Mouse (Mus musculus) kidney, postnatal 0 days (tissue): ENCODE results near the gene Dclk1. TPM values are rescaled to one million over a fixed set of nuclear protein-coding genes. Genes with fewer than 3 reads are reported as not detected.
A peak's percentile ranks its signal among the peaks of the same experiment; 100 is the strongest.

Source experiments
- ATAC-seq: fragments of 200-750 bp; cut with Nextera tagmentation; replicated peaks from 2 replicates; pipeline ENCODE4 v1.8.0; 2017; ENCODE audit warnings: low read depth, moderate number of reproducible peaks, moderate TSS enrichment, moderate library complexity; ENCODE audit not compliant: low FRiP score
- DNase-seq: peaks from one replicate; pipeline ENCODE4 v3.0.0-alpha.2; 2016; ENCODE audit warnings: low spot score
- H3K27ac ChIP-seq: fragments of 300-500 bp; sonication (generic); 2 replicates; pipeline ENCODE4 v1.5.1; 2014; ENCODE audit warnings: mild to moderate bottlenecking
- H3K27me3 ChIP-seq: fragments of 300-500 bp; sonication (generic); 2 replicates; pipeline ENCODE4 v1.6.1; 2014; ENCODE audit warnings: low read length, mixed read lengths; ENCODE audit not compliant: insufficient read depth
- H3K36me3 ChIP-seq: fragments of 300-500 bp; sonication (generic); 2 replicates; pipeline ENCODE4 v1.6.1; 2014; ENCODE audit warnings: low read length, mixed read lengths; ENCODE audit not compliant: insufficient read depth
- H3K4me1 ChIP-seq: fragments of 300-500 bp; sonication (generic); replicated peaks from 2 replicates; pipeline ENCODE4 v1.6.1; 2014; ENCODE audit warnings: antibody characterized with exemption, low read length, mixed read lengths; ENCODE audit not compliant: insufficient read depth
- H3K4me2 ChIP-seq: fragments of 300-500 bp; sonication (generic); 2 replicates; pipeline ENCODE4 v1.6.1; 2014; ENCODE audit warnings: mild to moderate bottlenecking, low read length, moderate library complexity, mixed read lengths
- H3K4me3 ChIP-seq: fragments of 300-500 bp; sonication (generic); replicated peaks from 2 replicates; pipeline ENCODE4 v1.5.1; 2014; ENCODE audit warnings: low read depth, low read length
- H3K9ac ChIP-seq: fragments of 300-500 bp; sonication (generic); 2 replicates; pipeline ENCODE4 v1.6.1; 2014; ENCODE audit warnings: low read depth, low read length
- H3K9me3 ChIP-seq: fragments of 300-500 bp; sonication (generic); replicated peaks from 2 replicates; pipeline ENCODE4 v1.6.1; 2016; ENCODE audit warnings: low read length, inconsistent platforms, mixed read lengths
- CTCF ChIP-seq: IDR thresholded peaks from 2 replicates; pipeline ENCODE4 v1.5.1; 2016; ENCODE audit warnings: antibody characterized with exemption, low read depth, mild to moderate bottlenecking, moderate library complexity
- WGBS: fragments of 180-500 bp; shearing (Covaris S2); extraction: QIAGEN DNeasy Blood & Tissue Kit; methylation state at CpG from one replicate; pipeline ENCODE4 v1.1.7; 2014; 5-methylcytosine and 5-hydroxymethylcytosine counted together
- polyA plus RNA-seq: library from polyadenylated mRNA; unstranded; fragments of >200 nt; fragmentation: Nextera tagmentation; extraction: Ambion mirVana; gene quantifications from 2 replicates; pipeline ENCODE4 v1.2.1, GENCODE M21; 2015

The Dclk1 gene
- polyA plus RNA-seq, 1 experiment from 2014 or later = 18.3 TPM

- Histone ChIP-seq H3K4me3 (no peak overlapping the region), H3K4me1 (no peaks in the 10 kb centered on the region), H3K36me3 (no peaks in the 10 kb centered on the region), H3K9ac (no peak overlapping the region), H3K27me3 (no peaks in the 10 kb centered on the region), H3K27ac (no peak overlapping the region), H3K9me3 (no peaks in the 10 kb centered on the region), H3K4me2 (no peak overlapping the region)
- ATAC-seq (no peak), DNase-seq (peak; percentile 34)
- no peak for TF ChIP-seq CTCF
- WGBS = 72% methylated on average over 3 of the region's 3 CpGs
Observed at GRCm38 (mm10) chr3:55392605-55393004, 150.4 kb downstream of the Dclk1 start.

- TF ChIP-seq CTCF = no peak
- Histone ChIP-seq H3K4me2 (no peak overlapping the region), H3K9ac (no peak overlapping the region), H3K9me3 (no peaks in the 10 kb centered on the region), H3K4me3 (no peak overlapping the region), H3K27me3 (no peaks in the 10 kb centered on the region), H3K27ac (no peak overlapping the region), H3K4me1 (no peaks in the 10 kb centered on the region), H3K36me3 (no peaks in the 10 kb centered on the region)
- DNase-seq = no peak
- 89% methylated on average over 3 of the region's 3 CpGs for WGBS
- no peak for ATAC-seq
Observed at GRCm38 (mm10) chr3:55393549-55393948, 151.4 kb downstream of the Dclk1 start.

- Histone ChIP-seq H3K4me1 (no peaks in the 10 kb centered on the region), H3K9ac (no peak overlapping the region), H3K9me3 (no peaks in the 10 kb centered on the region), H3K27me3 (no peaks in the 10 kb centered on the region), H3K4me3 (no peak overlapping the region), H3K4me2 (no peak overlapping the region), H3K27ac (no peak overlapping the region), H3K36me3 (no peaks in the 10 kb centered on the region)
- DNase-seq (no peak), ATAC-seq (no peak)
- TF ChIP-seq CTCF = no peak
- 80% methylated on average over 2 of the region's 2 CpGs for WGBS
Observed at GRCm38 (mm10) chr3:55396792-55397191, 154.6 kb downstream of the Dclk1 start.

- WGBS = 71% methylated on average over 6 of the region's 6 CpGs
- no peak for TF ChIP-seq CTCF
- H3K9ac ChIP-seq = no peak overlapping the region
Observed at GRCm38 (mm10) chr3:55397752-55398693, 155.9 kb downstream of the Dclk1 start.

GRCm38 (mm10) chr3:55401236-55401635 lies 159.1 kb downstream of the Dclk1 start:
- TF ChIP-seq CTCF = no peak

More at GRCm38 (mm10) chr3:55397752-55398693, 155.9 kb downstream of the Dclk1 start:
- no peak for ATAC-seq
- Histone ChIP-seq H3K27ac (no peak overlapping the region), H3K36me3 (no peaks in the 10 kb centered on the region), H3K4me2 (no peak overlapping the region), H3K4me1 (no peaks in the 10 kb centered on the region), H3K9me3 (no peaks in the 10 kb centered on the region), H3K4me3 (no peak overlapping the region), H3K27me3 (no peaks in the 10 kb centered on the region)
- no peak for DNase-seq

GRCm38 (mm10) chr3:55404751-55405150 lies 162.6 kb downstream of the Dclk1 start:
- no peaks in the 10 kb centered on the region for H3K27me3 ChIP-seq
- TF ChIP-seq CTCF = no peak
- no peaks in the 10 kb centered on the region for H3K4me1 ChIP-seq
- H3K9me3 ChIP-seq = no peaks in the 10 kb centered on the region
- no peak overlapping the region for H3K4me2 ChIP-seq
- no peaks in the 10 kb centered on the region for H3K36me3 ChIP-seq
- H3K9ac ChIP-seq = no peak overlapping the region
- no peak for ATAC-seq
- 97% methylated on average over 7 of the region's 7 CpGs for WGBS
- H3K4me3 ChIP-seq = no peak overlapping the region
- DNase-seq = no peak
- no peak overlapping the region for H3K27ac ChIP-seq

More at GRCm38 (mm10) chr3:55401236-55401635, 159.1 kb downstream of the Dclk1 start:
- no peak overlapping the region for H3K4me2 ChIP-seq
- H3K9ac ChIP-seq = no peak overlapping the region
- H3K9me3 ChIP-seq = no peaks in the 10 kb centered on the region
- WGBS = 73% methylated on average over 1 of the region's 1 CpGs
- no peaks in the 10 kb centered on the region for H3K4me1 ChIP-seq
- H3K27me3 ChIP-seq = no peaks in the 10 kb centered on the region
- H3K4me3 ChIP-seq = no peak overlapping the region
- DNase-seq (no peak), ATAC-seq (no peak)
- no peaks in the 10 kb centered on the region for H3K36me3 ChIP-seq
- H3K27ac ChIP-seq = no peak overlapping the region
